ENCODE assay signal across 15 mouse cellular contexts in the genomic region with DNA sequence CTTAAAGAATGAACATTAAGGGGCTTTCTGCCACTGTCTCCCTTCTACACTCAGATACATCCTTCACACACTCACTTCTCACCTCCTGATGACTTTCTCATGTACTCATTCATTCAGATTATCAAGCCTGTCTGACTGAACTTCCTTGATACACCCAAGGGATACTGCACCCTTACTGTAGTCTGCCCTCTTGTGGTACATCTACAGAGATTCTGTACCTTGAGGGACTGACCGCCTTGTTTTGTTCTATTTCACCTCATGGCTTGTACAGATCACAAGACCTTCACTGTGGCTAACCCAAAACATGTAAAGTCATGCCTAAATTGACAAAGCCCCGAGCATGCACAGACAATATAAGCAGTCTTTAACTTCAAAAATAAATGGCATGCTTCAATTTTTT. TPM values are rescaled to one million over a fixed set of nuclear protein-coding genes. Genes with fewer than 3 reads are reported as not detected.
A peak's percentile ranks its signal among the peaks of the same experiment; 100 is the strongest.
DNase-seq lines count a peak whose midpoint lies in the region; ATAC-seq and TF ChIP-seq lines count a peak whose summit lies in the region.
"Had no signal": no experiment of that assay in that cellular context is flagged by ENCODE, and none has a peak within 500 bp of the region (broad histone marks: within the 10 kb centered on the region; RNA-seq: fewer than 3 reads in every experiment).

No protein-coding gene starts in this region.

- H3K36me3 ChIP-seq in forebrain, postnatal 0 days (ENCODE audit: insufficient read depth), result no peaks in the 10 kb centered on the region
- no peaks in the 10 kb centered on the region for H3K36me3 ChIP-seq in forebrain, embryonic 15.5 days
- H3K36me3 ChIP-seq: embryonic facial prominence, embryonic 13.5 days; heart, embryonic 13.5 days; liver, embryonic 13.5 days; midbrain, embryonic 10.5 days; neural tube, embryonic 13.5 days had no signal

- ATAC-seq in forebrain, postnatal 0 days, result no peak
- ATAC-seq in forebrain, embryonic 15.5 days (replicated peaks), result no peak
- peak; percentile 73 for ATAC-seq in common myeloid progenitor, adult 5-6 weeks (replicated peaks; ENCODE audit: low read depth, poor library complexity, severe bottlenecking)

- TF ChIP-seq CTCF in forebrain, postnatal 0 days (IDR thresholded peaks at IDR 0.05; ENCODE audit: low read depth), result peak; percentile 44

- H3K9me3 ChIP-seq in forebrain, postnatal 0 days (ENCODE audit: low read length), result no peaks in the 10 kb centered on the region
- no peaks in the 10 kb centered on the region for H3K9me3 ChIP-seq in forebrain, embryonic 15.5 days
- H3K9me3 ChIP-seq: embryonic facial prominence, embryonic 13.5 days; heart, embryonic 13.5 days; liver, embryonic 13.5 days; midbrain, embryonic 10.5 days; neural tube, embryonic 13.5 days had no signal

- no peaks in the 10 kb centered on the region for H3K4me1 ChIP-seq in forebrain, postnatal 0 days (ENCODE audit: insufficient read depth)
- no peaks in the 10 kb centered on the region for H3K4me1 ChIP-seq in forebrain, embryonic 15.5 days
- H3K4me1 ChIP-seq: liver, embryonic 13.5 days; midbrain, embryonic 10.5 days; neural tube, embryonic 13.5 days had no signal

- WGBS in forebrain, postnatal 0 days, result 77% methylated on average over 2 of the region's 2 CpGs
- WGBS in forebrain, embryonic 15.5 days, result 73% methylated on average over 2 of the region's 2 CpGs

- H3K27ac ChIP-seq in forebrain, postnatal 0 days (ENCODE audit: low read depth, low read length), result no peak overlapping the region
- no peak overlapping the region for H3K27ac ChIP-seq in forebrain, embryonic 15.5 days (replicated peaks)
- H3K27ac ChIP-seq: embryonic facial prominence, embryonic 13.5 days; heart, embryonic 13.5 days; liver, embryonic 13.5 days; midbrain, embryonic 10.5 days; neural tube, embryonic 13.5 days had no signal

- no peak for DNase-seq in forebrain, postnatal 0 days
- DNase-seq in layer of hippocampus, adult 11-12 months (ENCODE audit: low spot score), result peak; percentile 5
- no peak for DNase-seq in layer of hippocampus, adult 8-10 months (ENCODE audit: low spot score in 2 of 2)
- peak; percentile 65 for DNase-seq in 3T3-L1 (ENCODE audit: low read depth, low spot score)
- DNase-seq in spleen, postnatal 10 days (ENCODE audit: low spot score in 2 of 2), result no peak
- DNase-seq in adrenal gland, postnatal 10 days, result no peak
- DNase-seq: adrenal gland, postnatal 36 days; cerebellum, adult 8-10 months; liver, embryonic 13.5 days had no signal

- no peak overlapping the region for H3K4me2 ChIP-seq in forebrain, postnatal 0 days (ENCODE audit: low read depth)
- no peak overlapping the region for H3K4me2 ChIP-seq in forebrain, embryonic 15.5 days (replicated peaks)
- H3K4me2 ChIP-seq: embryonic facial prominence, embryonic 13.5 days; heart, embryonic 13.5 days; liver, embryonic 13.5 days; neural tube, embryonic 13.5 days had no signal

- H3K9ac ChIP-seq in forebrain, postnatal 0 days, result no peak overlapping the region
- H3K9ac ChIP-seq in forebrain, embryonic 15.5 days (replicated peaks), result no peak overlapping the region
- H3K9ac ChIP-seq: embryonic facial prominence, embryonic 13.5 days; heart, embryonic 13.5 days; liver, embryonic 13.5 days; neural tube, embryonic 13.5 days had no signal

- H3K4me3 ChIP-seq in forebrain, postnatal 0 days (ENCODE audit: low read depth, low read length), result no peak overlapping the region
- H3K4me3 ChIP-seq in forebrain, embryonic 15.5 days, result no peak overlapping the region
- H3K4me3 ChIP-seq: embryonic facial prominence, embryonic 13.5 days; heart, embryonic 13.5 days; liver, embryonic 13.5 days; midbrain, embryonic 10.5 days; neural tube, embryonic 13.5 days had no signal

- no peaks in the 10 kb centered on the region for H3K27me3 ChIP-seq in forebrain, postnatal 0 days (ENCODE audit: insufficient read depth, low read length)
- H3K27me3 ChIP-seq in forebrain, embryonic 15.5 days, result no peaks in the 10 kb centered on the region
- H3K27me3 ChIP-seq: embryonic facial prominence, embryonic 13.5 days; liver, embryonic 13.5 days; neural tube, embryonic 13.5 days had no signal

RNA-seq across cellular contexts. Expression of gene Efemp1, which starts 41.1 kb away (rescaled TPM):
- total RNA-seq in forebrain, postnatal 0 days (2014; rRNA removed), result 4.3 and 7.9 TPM in 2 replicates
- polyA plus RNA-seq in forebrain, postnatal 0 days (2015; fragmentation: Nextera tagmentation; extraction: Ambion mirVana), result 5.9 and 6.6 TPM in 2 replicates
- 2.3 and 2.5 TPM in 2 replicates for polyA plus RNA-seq in forebrain, embryonic 15.5 days (2015; fragmentation: Nextera tagmentation; extraction: Ambion mirVana)
- 10 to 100 TPM; 12.8 to 21.1 (median 14.3) TPM for total RNA-seq in layer of hippocampus, adult 8-10 months (2022)
- total RNA-seq in common myeloid progenitor, adult 5-6 weeks (2017), result not detected in 2 replicates
- 10 to 100 TPM; 19.7 to 25.0 TPM for total RNA-seq in adrenal gland, postnatal 10 days (2021)

Comparison
In these comparisons a context has a peak if more than half of its experiments do, and no peak if none do; other contexts are left out.
1. DNase-seq: peak in layer of hippocampus, adult 11-12 months (single experiment) and 3T3-L1 (single experiment); none in forebrain, postnatal 0 days (single experiment), layer of hippocampus, adult 8-10 months (0 of 2), spleen, postnatal 10 days (0 of 2) and adrenal gland, postnatal 10 days (single experiment).